Mouse (Mus musculus): ENCODE results near the gene Nos1.

The Nos1 gene

DNA sequence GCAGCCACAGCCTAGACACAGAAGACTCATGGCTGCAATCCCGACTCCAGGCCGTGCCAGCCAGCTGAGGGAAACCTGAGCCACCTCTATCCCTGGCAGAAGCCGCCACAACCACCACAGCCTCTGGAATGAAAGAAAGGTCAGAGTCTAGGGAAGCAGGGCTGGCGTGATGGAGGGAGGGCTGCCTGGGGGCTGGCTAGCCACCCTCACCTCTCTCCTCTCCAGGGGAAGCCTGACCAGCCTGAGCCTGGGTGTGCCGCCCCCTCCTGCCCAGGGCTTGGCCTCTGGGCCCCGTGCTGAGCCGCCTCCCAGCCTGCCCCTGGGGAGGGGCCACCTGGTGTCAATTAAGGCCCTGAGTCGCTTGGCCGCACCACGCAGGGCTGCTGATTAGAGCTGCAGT lies at the start of gene Nos1:
Gene Nos1, plus strand, starts transcription at position 352 of the 400 bp plus-strand sequence.
- ATAC-seq (ENCODE audit: insufficient number of reproducible peaks, low FRiP score, low TSS enrichment), result no peak

DNA sequence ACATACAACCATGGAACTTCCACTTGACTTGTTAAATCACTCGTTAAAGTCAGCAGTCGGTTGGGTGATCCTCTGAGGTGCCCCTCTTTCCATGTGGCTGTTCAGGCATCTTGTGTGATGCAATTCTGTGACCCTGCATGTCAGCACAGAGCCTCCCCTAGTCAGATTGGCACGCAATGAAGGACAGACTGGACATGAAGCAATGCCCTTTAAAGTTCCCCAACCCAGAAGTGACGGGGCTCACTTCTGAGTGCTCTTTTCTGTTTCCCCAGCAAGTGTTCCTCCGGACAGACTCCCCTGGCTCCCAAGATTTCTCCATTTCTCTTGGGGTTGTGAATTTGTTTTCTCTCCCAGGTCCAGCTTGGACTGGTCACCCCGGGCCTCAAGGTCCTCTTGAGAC lies 49.5 kb upstream of the Nos1 start:
- no peak for ATAC-seq (ENCODE audit: insufficient number of reproducible peaks, low FRiP score, low TSS enrichment)

DNA sequence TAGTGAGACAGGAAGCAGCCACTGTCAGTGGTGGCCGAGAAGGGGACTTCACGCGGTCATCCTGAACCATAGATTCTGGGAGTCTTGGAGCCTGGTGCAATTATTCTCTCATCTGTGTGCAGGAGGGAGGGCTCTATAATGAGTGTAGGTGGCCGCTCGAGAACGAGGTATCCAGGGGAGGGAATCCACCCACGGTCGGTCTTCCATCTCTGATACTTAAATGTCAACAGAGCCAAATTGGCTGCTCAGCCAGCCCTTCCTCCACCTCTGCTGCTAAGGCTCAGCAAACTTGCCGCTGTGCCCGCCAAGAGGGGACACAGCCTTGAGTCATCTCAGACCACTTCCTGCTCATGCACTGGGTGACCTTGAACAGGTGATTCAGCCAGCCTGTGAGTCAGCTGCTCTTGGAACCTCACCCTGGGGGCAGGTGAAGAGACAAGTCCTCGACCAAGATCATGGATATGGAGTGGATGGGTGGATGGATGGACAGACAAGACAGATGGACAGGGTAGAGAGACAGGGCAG lies 36.1 kb upstream of the Nos1 start:
- ATAC-seq (ENCODE audit: insufficient number of reproducible peaks, low FRiP score, low TSS enrichment), result no peak

DNA sequence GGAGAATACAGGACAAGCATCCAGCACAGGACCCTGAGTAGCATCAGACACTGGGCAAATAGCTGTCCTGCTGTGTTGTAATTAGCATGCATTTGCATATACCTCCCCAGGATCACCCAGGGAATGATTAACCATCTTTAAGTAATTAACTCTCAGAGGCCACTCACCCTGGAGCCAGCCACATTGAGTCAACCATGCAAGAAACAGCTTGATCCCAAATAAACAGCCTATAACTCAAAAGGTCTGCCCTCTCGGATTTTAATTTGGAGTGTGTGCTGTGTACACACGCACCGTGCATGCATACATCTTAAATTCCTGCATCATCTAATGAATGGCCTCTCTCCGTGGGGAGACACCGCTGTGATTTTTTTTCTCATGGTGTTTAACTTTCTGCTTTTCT lies 31.5 kb upstream of the Nos1 start:
- no peak for ATAC-seq (ENCODE audit: insufficient number of reproducible peaks, low FRiP score, low TSS enrichment)

DNA sequence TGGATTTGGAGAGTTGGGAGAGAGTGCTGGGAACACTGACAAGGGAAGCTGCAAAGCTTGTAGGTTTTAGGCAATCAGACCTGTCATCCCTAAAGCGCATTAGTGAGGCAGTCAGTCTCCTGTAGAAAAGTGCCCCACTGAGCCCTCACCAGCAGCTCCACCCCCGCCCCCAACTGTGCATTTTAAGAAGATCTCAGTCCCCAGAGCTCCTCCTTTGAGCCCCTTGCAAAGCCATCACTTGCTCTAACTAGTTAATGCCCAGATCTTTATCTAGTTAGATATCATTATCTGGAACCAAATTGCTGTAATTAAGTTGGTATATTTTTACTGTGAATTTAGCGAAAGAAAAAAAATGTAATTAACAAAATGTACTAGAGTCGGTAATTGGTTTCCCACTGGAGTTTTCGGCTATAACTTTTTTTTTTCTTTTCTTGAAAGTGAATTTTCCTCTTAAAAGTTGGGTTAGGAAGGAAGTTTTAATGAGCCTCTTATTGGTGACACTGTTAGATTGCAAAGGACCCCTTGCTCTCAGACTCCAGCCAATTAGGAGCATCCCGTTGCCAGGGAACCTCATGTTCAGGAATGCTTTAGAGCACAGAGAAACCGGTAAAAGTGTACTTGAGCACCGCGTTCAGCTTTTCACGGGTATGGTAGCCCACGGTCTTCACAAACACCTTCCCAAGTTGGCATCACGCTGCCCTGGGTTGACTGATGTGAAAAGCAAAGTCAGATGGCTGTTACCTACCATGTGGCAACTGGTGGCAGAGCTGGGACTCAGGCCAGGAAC lies 22.9 kb upstream of the Nos1 start:
- ATAC-seq (ENCODE audit: insufficient number of reproducible peaks, low FRiP score, low TSS enrichment), result no peak

DNA sequence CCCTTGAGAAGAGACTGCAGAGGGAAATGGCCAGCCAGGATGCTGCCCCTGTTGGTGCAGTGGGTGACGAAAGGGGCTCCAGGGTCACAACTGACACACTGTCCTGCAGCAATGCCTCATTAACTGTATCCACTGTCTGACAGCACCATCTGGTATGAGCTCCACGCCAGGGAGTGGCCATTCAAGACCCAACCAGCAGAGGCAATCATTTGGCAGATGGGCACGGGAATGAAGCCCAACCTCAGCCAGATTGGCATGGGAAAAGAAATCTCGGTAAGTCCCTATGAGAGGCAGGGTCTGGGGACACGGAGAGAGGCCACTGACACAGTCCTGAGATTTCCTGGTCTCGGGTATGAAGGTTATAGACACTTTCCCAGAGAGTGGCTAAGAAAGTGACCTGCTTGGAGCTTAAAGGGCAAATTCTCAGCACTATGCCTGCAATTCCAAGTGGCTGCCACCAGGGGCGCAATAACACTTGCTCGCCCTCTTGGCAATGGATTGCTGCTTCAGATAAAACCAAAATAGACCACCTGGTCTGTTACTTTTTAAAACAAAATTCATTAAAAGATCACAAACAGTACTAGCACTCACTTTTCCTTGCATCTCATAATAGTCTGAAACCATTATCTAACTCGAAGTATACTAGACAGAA lies 19.5 kb upstream of the Nos1 start:
- ATAC-seq (ENCODE audit: insufficient number of reproducible peaks, low FRiP score, low TSS enrichment), result no peak

DNA sequence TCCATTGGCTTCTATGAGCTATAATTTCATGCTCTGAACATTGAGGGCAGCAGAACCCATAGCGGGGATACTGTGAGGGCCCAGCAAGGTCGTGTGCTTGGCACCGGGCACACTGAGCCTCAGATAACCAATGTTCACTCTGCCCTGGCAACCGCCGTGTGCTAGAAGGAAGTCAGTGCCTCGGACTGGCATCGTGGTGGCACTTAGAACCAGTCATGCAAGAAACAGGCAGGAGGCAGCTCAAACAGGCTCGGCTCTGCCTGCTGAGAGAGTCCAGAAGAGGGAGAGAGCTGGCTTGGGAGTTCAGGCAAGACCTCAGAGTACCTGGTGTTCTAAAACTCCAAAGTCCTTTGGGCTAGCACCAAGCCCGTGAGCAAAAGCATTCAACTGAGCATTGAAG lies 16.3 kb upstream of the Nos1 start:
- ATAC-seq (ENCODE audit: insufficient number of reproducible peaks, low FRiP score, low TSS enrichment), result no peak

DNA sequence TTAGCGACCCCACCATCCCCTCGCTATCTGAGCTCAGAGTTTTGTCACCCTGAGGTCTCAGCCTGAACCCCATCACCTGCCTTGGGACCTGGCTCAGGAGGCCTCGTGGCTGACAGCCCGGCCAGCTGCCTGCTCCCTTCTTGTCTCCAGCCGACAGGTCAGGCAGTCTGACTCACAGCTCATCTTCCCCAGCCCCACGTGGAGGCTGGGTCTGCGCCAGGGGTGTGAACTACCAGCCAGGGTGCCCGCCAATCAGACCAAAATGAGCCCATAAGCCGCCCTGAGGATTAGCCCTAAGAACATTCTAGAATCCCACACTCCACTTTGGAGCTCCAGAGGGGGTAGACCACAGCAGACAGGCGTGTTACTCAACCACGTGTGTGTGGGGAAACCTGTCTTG lies 1.7 kb upstream of the Nos1 start:
- ATAC-seq (ENCODE audit: insufficient number of reproducible peaks, low FRiP score, low TSS enrichment), result no peak

DNA sequence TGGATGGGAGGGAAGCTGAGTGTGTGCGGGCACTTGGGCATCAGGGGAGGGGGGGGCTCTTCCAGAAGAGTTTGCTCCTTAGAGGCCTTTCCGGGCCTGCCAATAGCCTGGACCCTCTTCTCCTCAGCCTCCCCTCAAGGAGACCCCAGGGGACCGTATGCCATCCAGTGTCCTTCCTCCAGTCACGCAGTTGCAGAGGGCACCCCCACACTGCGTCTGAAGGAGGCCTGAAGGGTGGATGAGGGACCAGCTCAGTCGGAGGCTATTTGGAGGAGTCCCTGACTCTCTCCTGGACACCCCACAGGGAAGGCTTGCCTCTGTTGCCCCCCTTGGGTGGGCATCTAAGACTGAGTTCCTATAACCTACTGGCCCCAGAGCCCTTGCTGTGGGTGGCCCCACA lies 346 bp downstream of the Nos1 start:
- no peak for ATAC-seq (ENCODE audit: insufficient number of reproducible peaks, low FRiP score, low TSS enrichment)

DNA sequence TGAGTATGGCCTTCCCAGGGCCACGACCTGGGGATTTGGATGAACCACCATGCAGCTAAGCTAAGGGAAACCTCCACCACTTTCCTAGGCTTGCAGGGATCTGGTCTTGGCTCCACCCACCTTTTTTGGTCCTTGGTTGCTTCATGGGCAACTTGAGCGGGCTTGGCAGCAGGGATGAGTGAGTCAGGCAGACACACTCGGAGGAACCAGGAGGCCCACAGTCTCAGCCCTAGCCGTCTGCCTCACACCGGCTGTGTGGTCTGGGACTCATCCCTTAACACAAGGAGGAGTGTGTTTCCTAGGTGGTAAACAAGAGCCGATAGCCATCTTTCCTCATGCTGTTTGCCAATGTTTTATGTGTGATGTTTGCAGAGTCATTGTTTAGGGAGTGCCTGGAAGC lies 9.2 kb downstream of the Nos1 start:
- no peak for ATAC-seq (ENCODE audit: insufficient number of reproducible peaks, low FRiP score, low TSS enrichment)

DNA sequence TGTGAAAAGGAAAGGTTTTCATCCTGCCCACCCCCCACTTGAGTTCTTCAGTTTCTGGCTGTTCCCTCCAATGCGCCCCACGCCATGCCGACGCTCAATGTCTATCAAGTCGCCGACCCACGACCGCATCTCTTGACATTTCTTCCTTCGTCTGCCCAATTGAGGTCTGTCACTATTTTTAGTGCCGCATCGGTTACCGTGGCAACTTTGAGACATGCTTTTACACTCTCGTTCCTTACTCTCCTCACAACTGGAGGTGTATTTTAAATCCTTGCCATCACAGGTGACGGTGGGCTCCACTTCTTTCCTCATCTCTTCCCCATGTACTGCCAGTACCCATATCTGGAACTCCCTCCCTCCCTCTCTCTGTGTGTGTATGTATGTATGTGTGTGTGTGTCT lies 11.0 kb downstream of the Nos1 start:
- no peak for ATAC-seq (ENCODE audit: insufficient number of reproducible peaks, low FRiP score, low TSS enrichment)

DNA sequence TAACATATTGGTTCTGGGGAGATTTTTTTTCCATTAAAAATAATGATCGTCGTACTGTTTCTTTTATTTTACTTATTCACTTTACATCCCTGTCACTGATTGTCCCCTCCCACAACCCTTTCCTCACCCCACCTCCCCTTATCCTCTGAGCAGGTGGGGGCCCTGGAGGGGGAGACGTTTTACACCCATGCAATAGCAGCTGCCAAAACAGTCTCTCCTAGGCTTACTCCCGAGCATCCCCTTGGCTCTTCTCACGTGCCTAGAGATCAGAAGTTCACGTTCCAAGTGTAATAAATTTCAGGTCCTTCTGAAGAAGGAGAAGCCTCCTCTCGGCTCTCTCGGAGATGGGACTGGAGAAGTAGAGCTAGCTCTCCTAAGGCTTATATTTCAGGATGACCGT lies 20.0 kb downstream of the Nos1 start:
- no peak for ATAC-seq (ENCODE audit: insufficient number of reproducible peaks, low FRiP score, low TSS enrichment)

DNA sequence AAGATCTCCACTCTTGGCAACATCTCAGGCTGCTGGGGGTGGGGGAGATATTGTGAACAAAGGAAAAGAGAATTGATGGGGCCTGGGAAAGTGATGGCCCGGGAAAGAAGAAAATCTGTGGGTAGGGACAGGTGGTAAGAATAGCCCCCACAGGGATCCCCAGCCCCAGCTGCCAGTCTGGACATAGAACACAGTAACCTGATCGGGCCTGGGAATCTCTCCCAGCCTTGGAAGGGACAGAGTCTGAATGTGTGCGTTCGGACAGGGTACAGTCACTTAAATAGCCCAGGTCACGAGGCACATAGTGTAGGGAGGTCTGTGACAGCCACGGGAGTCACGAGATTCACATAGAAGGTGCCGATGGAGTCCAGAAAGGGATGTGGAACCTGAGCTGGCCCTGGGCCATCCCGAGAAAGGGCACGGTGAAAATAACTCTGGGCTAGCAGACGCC lies 21.3 kb downstream of the Nos1 start:
- no peak for ATAC-seq (ENCODE audit: insufficient number of reproducible peaks, low FRiP score, low TSS enrichment)

DNA sequence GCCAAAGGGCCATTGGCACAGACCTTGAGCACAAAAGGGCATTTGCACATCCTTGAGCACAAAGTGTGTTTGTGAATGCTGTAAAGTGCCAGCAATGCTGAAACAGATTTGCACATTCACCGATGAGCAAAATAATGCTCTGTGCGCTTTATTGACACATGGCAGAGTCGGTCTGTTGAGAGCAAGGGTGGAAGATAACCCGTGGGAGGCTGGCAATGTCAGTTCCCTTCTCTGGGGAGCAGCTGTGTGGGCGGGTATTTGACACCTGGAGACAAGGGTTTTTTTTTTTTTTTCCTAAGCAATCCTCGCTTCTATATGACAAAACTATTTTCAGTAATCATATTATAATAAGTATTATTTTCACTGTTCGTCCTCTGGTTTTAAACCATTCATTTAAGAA lies 22.7 kb downstream of the Nos1 start:
- no peak for ATAC-seq (ENCODE audit: insufficient number of reproducible peaks, low FRiP score, low TSS enrichment)

DNA sequence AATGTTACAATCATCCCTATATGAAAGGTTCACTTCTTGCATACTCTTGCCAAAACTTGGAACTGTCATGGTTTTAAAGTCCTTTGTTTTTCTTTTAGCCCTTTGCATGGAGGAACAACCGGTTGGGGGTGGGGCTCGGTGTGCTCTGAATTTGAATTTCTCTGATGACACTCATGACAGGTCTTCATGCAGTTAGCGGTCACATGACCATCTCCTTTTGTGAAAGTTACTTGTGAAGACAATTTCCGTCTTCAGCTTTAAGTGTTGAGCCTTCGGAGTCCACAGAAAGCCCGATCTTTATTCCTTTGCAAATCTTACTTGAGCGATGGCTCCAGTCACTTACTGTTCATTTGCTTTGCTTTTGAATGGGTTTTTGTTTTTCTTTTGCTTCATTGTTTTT lies 30.1 kb downstream of the Nos1 start:
- no peak for ATAC-seq (ENCODE audit: insufficient number of reproducible peaks, low FRiP score, low TSS enrichment)

DNA sequence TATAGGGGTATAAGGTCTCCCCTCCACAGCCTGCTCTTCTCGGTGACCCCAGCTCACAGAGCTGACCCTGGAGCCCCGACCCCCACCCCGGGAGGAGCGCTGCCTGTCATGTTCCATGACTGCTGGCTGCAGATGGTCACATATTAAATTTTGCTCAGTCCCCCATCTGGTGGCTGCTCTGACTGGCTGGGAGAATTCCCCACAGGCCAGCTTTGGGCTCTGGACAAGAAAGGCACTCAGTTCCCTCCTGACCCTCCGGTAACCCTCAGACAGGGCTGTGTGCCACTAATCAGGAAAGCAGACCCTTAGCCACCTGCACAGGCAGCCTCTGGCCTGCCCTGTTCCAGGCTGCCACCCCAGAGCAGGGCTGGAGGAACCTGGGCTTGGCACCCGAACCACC lies 38.0 kb downstream of the Nos1 start:
- ATAC-seq (ENCODE audit: insufficient number of reproducible peaks, low FRiP score, low TSS enrichment), result no peak

DNA sequence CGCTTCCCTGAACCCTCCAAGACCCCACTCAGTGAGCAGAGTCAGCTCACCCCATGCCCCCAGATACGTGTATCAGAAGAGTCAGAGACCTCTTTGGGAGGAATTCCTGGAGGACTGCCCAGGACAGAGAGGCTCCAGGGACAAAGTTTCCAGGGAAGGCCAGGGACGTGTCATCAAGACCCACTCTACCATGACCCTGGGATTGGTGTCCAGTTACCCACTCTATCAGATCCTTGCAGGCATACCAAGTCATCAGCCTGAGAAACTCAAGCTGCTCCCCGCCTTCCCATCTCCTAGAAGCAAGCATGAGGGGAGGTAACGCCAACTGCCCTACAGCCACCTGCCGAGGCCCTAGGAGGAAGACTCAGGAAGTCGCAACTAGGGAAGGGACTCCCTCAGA lies 39.6 kb downstream of the Nos1 start:
- ATAC-seq (ENCODE audit: insufficient number of reproducible peaks, low FRiP score, low TSS enrichment), result no peak

DNA sequence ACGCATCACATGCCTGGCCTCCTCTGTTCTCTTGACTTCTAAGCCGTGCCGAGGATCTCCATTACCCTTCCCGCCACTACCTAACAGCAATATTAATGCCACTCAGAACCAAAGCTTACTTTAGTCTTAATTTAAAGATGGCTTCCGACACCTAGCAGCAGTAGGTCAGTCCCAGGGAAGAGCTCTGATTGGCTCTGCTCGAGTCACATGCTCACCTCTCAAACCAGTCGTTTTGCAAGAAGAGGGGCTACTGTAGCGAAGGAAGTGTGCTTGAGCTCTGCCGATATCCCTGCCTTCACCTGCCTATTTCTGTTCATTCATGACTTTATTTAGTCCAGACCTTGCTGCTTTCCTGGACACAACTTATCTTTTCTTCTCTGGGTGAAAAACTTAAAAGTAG lies 43.0 kb downstream of the Nos1 start:
- ATAC-seq (ENCODE audit: insufficient number of reproducible peaks, low FRiP score, low TSS enrichment), result no peak

DNA sequence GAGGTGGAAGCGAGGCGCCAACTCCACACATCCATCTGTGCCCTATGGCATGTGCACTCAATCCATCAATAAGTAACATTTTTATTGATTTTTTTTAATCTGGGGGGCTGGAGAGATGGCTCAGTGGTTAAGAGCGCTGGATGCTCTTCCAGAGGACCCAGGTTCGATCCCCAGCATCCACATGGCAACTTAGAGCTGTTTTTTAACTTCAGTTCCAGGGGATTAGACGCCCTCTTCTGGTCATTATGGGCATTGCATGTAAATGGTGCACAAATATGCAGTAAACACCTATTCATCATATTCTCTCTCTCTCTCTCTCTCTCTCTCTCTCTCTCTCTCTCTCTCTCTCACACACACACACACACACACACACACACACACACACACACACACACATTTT lies 43.7 kb downstream of the Nos1 start:
- no peak for ATAC-seq (ENCODE audit: insufficient number of reproducible peaks, low FRiP score, low TSS enrichment)

DNA sequence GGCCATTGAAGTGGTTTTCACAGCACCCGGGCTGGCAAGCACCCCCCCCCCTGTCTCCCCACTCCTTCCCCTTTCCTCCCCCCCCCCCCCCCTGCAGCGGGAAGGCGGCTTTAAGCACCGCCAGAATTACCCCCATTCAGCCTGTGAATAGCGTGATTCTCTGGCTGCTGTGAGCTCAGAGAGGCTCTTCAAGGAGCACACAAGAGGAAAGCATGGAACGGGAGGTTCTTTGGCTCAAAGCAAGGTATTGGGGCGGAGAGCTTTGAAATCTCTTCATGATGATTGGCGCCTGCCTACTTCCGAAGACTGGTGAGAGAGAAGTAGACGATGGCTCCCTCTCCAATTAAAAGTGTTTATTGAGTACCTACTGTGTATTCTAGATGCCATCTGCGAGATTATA lies 44.5 kb downstream of the Nos1 start:
- ATAC-seq (ENCODE audit: insufficient number of reproducible peaks, low FRiP score, low TSS enrichment), result no peak

DNA sequence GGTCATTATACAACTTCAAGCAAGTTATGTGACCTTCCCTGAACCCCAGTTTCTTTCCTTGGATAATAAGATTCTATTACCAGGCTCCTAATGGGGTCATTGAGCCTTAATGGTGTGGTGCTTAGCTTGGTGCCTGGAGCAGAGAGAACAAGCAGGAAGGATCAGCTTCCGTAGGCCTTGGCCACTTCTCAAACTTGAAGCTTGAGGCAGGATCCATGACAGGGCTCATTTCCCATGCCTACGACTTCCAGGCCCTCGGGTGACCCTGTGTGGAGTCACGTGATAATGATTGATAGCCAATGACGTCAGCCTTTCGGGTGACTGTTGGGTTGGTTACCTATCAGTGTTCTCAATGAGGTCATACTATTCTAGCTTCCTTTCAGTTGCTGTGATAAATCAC lies 46.5 kb downstream of the Nos1 start:
- ATAC-seq (ENCODE audit: insufficient number of reproducible peaks, low FRiP score, low TSS enrichment), result no peak

DNA sequence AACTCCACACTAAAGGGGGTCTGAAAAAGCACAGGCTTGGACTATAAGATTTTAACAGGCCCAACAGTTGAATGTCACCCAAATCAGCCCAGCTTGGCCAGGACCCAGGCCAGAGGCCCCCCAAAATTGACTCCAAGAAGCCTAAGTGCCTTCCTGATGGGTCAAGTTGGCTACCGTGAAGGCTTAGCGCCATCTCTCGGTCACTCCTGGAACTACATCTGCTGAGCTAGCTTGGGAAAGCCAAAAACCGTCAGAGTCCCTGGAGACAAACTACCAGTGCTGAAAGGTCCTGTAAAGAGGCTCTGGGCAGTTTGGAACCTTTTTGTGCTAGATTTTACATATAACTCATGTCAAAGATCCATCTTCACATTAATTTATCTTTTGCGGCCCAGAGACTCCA lies 56.1 kb downstream of the Nos1 start:
- no peak for ATAC-seq (ENCODE audit: insufficient number of reproducible peaks, low FRiP score, low TSS enrichment)
